Mouse (Mus musculus) intestine, embryonic 15.5 days (tissue): Measurements from ENCODE around the gene Phyhd1. TPM values are rescaled to one million over a fixed set of nuclear protein-coding genes. Genes with fewer than 3 reads are reported as not detected.
A peak's percentile ranks its signal among the peaks of the same experiment; 100 is the strongest.

Source experiments
- ATAC-seq: fragments of 200-750 bp; cut with Nextera tagmentation; 2 replicates; pipeline ENCODE4 v1.8.0; 2017; ENCODE audit warnings: moderate TSS enrichment, moderate library complexity
- H3K27ac ChIP-seq: fragments of 300-500 bp; sonication (generic); 2 replicates; pipeline ENCODE4 v1.5.1; 2015; ENCODE audit warnings: mild to moderate bottlenecking, inconsistent platforms
- H3K27me3 ChIP-seq: fragments of 300-500 bp; sonication (generic); replicated peaks from 2 replicates; pipeline ENCODE4 v1.6.1; 2015; ENCODE audit warnings: inconsistent platforms
- H3K36me3 ChIP-seq: fragments of 300-500 bp; sonication (generic); 2 replicates; pipeline ENCODE4 v1.6.1; 2015; ENCODE audit warnings: inconsistent platforms
- H3K4me1 ChIP-seq: fragments of 300-500 bp; sonication (generic); replicated peaks from 2 replicates; pipeline ENCODE4 v1.6.1; 2015; ENCODE audit warnings: inconsistent platforms
- H3K4me2 ChIP-seq: fragments of 300-500 bp; sonication (generic); replicated peaks from 2 replicates; pipeline ENCODE4 v1.6.1; 2015; ENCODE audit warnings: mild to moderate bottlenecking, inconsistent platforms
- H3K4me3 ChIP-seq: fragments of 300-500 bp; sonication (generic); replicated peaks from 2 replicates; pipeline ENCODE4 v1.5.1; 2015; ENCODE audit warnings: inconsistent platforms
- H3K9ac ChIP-seq: fragments of 300-500 bp; sonication (generic); 2 replicates; pipeline ENCODE4 v1.6.1; 2015; ENCODE audit warnings: inconsistent platforms
- H3K9me3 ChIP-seq: fragments of 300-500 bp; sonication (generic); 2 replicates; pipeline ENCODE4 v1.6.1; 2016; ENCODE audit warnings: inconsistent platforms
- WGBS: fragments of 180-500 bp; shearing (Covaris S2); methylation state at CpG from one replicate; pipeline ENCODE4 v1.1.7; 2015; 5-methylcytosine and 5-hydroxymethylcytosine counted together
- polyA plus RNA-seq: library from polyadenylated mRNA; unstranded; fragments of >200 nt; fragmentation: Nextera tagmentation; extraction: Ambion mirVana; gene quantifications from 2 replicates; pipeline ENCODE4 v1.2.1, GENCODE M21; 2015

Phyhd1 gene
- polyA plus RNA-seq, 1 experiment from 2014 or later, result 9.8 TPM

DNA sequence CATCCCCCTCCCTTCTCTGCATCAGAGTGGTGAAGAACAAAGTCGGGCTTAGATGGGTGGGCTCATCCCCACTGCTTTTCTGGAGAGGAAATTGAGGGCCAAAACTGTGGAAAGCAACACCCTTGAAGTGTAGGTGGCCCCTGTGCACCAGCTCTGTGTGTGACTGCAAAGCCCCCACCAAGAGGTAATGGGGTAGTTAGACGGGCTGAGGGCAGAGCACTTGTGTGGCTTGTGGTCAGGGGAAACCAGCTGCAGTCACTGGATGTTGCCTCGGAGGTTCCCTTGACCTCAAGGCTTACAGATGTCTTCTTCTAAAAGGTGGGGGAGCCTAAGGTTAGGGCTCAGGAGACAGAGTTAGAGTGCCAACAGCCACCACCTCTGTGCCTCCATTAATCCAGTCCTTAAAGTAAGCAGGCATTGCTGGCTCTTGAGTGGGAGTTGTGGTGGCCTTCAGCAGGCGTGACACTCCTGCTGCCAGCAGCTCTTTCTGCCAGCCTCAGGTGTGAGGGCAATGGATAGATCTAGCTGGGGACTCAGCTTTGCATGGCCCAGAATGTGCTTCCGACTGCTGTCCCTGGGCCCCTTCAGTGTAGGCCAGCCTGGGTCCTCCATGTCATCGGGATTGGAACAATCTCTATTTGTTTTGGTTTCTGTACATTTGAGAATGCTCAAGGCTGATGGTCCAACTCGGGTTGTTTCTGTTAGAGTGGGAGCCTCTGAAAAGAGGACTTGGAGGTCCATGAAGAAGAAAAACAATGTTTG is 8.1 kb upstream of the Phyhd1 start:
- H3K36me3 ChIP-seq, result peaks cover 40% of the 10 kb centered on the region
- H3K4me1 ChIP-seq, result 0 out of 2 replicates have a peak, but pooled peaks cover under 1% of the 10 kb centered on the region
- H3K4me2 ChIP-seq, result no peak overlapping the region
- ATAC-seq, result no peak
- no peak overlapping the region for H3K4me3 ChIP-seq
- no peaks in the 10 kb centered on the region for H3K9me3 ChIP-seq
- H3K9ac ChIP-seq, result no peak overlapping the region
- H3K27me3 ChIP-seq, result no peaks in the 10 kb centered on the region
- H3K27ac ChIP-seq, result no peak overlapping the region
- WGBS, result 80% methylated on average over 7 of the region's 7 CpGs

DNA sequence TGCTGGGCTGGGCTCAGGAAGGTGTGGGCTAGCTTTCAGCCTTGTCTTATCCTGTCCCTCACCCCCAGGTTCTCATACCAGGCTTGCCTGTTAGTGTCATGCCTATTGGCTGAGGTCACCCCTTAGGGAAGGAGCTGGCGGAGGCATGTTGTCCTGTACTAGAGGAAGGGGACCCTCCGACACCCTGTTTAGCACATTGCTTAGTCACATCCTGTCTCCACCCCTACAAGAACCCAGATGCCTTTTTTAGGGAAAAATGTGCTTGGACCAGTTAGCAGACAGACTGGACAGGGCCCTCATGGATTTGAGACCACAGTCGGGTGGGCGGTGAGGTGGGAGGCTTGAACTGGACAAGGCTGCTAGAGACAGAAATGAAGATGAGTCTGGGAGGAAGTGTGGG is 7.4 kb upstream of the Phyhd1 start:
- Histone ChIP-seq H3K4me1 (peaks cover 5% of the 10 kb centered on the region; the same call in 1 of the 2 replicates), H3K36me3 (peaks cover 46% of the 10 kb centered on the region), H3K27ac (no peak overlapping the region), H3K4me2 (no peak overlapping the region), H3K9ac (no peak overlapping the region), H3K4me3 (no peak overlapping the region), H3K9me3 (no peaks in the 10 kb centered on the region), H3K27me3 (no peaks in the 10 kb centered on the region)
- WGBS, result 74% methylated on average over 4 of the region's 4 CpGs
- ATAC-seq, result no peak

DNA sequence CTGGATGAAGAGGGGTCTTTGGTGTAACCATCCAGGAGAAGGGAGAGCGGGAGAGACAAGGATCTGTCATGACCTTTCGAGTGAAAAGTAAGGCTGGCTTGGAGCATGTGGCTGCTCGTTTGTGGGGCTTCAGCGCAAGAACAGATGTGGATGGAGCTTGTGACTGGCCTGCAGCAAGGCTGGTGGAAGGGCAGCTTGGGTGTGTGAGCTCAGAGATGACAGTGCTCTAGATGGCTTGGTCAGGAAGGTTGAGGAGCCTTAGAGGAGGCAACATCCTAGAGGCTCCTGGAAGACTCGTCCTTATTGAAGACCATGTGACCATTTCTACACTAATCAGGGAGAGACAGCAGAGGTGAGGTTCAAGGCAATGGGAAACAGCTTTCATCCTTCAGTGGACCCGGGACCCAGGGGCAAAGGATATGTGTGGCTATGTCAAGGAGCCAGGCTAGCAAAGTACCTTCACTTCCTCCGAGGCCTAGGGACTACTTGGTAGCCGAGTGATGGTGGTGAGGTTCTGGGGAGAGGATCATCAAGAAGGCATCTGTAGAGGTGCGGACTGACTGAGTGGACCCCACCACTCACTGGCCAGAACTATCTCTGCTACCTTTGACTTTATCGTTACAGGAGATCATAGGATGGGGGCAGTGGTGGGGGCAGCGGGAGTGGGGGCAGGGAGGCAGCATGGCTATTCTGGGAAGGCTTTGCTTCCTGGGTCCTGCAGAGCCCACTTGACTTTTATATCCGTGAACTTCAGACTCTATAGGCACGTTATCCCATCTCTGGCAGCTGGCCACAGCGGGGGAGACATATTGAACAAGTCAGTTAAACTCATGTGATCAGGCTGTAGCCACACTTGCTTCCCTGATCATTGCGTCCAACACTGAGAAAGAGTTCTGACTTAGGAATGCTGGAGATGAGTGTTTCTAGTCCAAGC is 6.6 kb upstream of the Phyhd1 start:
- Histone ChIP-seq H3K27me3 (no peaks in the 10 kb centered on the region), H3K4me1 (peaks cover 5% of the 10 kb centered on the region), H3K9ac (no peak overlapping the region), H3K4me2 (no peak overlapping the region), H3K9me3 (no peaks in the 10 kb centered on the region), H3K27ac (no peak overlapping the region), H3K36me3 (peaks cover 50% of the 10 kb centered on the region), H3K4me3 (no peak overlapping the region)
- ATAC-seq, result no peak
- WGBS, result 86% methylated on average over 15 of the region's 15 CpGs

DNA sequence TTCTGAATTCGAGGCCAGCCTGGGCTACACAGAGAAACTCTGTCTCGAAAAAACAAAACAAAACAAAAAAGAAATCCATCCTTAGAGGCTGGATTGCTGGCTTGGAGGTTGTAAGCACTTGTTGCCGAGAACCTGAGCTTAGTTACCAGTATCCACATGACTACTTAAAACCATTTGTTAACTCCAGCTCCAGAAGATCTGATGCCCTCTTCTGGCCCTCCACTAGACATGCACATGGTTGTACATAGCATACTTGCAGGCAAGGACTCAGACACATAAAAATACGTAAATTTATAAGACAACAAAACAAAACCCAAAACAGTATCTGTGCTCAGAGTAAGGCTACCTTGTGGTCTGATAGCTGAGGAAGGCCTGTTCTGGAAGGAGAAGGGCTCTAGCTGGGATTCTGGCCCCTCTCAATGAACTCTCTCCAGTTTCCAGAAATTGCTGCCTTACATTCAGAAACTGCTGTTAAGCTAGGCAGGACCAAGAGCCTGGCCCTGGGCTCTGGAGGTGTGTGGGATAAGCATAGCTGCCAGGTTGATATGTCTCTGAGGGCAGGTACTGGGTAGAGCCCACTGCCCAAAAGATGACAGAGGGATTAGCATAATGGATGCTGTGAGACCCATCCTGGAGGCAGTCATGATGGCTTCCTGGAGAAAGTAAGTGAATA is 4.8 kb upstream of the Phyhd1 start:
- 83% methylated on average over 4 of the region's 4 CpGs for WGBS
- Histone ChIP-seq H3K9me3 (no peaks in the 10 kb centered on the region), H3K36me3 (peaks cover 36% of the 10 kb centered on the region), H3K4me2 (no peak overlapping the region), H3K9ac (no peak overlapping the region), H3K4me3 (no peak overlapping the region), H3K27ac (no peak overlapping the region), H3K4me1 (peaks cover 23% of the 10 kb centered on the region), H3K27me3 (no peaks in the 10 kb centered on the region)
- ATAC-seq, result no peak

DNA sequence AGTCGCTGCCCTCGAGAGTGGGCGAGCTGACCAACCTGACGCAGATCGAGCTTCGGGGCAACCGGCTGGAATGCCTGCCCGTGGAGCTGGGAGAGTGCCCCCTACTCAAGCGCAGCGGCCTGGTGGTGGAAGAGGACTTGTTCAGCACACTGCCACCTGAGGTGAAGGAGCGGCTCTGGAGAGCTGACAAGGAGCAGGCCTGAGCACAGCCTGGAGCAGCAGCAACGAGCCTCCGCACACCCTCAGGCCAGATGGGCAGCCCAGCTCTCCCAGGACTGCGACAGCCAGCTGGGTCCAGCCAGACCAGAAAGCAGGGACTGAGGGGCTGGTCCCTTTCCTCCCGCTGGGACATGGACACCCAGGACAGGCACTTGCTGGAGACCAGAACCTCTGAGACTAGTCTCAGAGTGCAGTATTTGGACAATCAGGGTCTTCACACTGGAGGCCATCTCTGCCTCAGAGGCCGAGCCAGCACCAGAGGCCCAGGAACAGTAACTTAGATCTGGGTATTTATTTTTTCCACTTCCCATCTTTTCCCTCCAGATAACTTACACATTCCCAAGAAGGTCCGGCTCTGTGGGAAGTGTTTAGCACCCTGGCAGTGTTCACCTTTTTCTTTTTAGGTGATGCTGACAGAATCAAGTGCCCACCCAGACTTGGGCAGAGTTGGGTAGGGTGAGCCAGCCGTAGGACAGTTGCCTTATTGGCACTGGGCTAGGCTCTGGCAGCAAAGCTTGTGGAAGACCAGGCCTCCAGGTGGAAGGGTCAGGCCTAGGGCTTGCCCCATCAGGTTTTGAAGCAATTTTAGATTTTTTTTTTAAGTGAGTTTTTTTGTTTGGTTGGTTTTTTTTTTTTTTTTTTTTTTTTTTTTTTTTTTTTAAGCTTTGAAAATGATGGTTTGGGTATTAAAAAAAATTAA is 3.8 kb upstream of the Phyhd1 start:
- Histone ChIP-seq H3K27me3 (no peaks in the 10 kb centered on the region), H3K4me3 (no peak overlapping the region), H3K36me3 (peaks cover 26% of the 10 kb centered on the region), H3K27ac (no peak overlapping the region), H3K4me2 (no peak overlapping the region), H3K9ac (no peak overlapping the region), H3K9me3 (no peaks in the 10 kb centered on the region), H3K4me1 (peaks cover 33% of the 10 kb centered on the region)
- WGBS, result 90% methylated on average over 18 of the region's 18 CpGs
- no peak for ATAC-seq

DNA sequence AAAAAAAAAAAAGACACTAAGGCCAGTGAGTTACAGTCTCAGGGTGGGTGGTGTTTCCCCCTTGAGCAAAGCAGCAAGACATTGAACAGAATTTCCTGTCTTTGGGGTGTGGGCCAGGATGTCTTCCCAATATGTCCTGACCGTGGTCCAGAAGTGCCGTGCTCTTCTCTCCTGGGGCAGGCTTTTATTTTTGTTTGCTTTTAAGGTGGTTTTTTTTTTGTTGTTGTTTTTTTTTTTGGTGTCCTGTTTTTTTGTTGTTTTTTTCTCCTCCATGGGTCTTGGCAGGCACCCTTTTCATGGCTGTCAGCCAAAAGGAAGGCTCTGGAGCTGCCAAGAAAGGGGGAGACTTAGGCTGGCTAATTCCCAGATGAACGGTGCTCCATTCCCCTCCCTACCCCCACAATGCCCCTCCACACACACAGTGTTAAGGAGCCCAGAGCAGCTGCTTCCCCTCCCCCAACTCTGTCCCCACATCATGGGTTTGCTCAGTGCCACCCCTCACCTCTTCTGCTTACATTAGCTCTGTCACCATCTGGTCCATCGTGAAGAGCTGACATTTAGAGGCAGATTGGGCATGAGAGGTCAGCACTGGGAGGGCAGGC is 3.1 kb upstream of the Phyhd1 start:
- Histone ChIP-seq H3K4me2 (no peak overlapping the region), H3K9me3 (no peaks in the 10 kb centered on the region), H3K4me1 (peaks cover 33% of the 10 kb centered on the region), H3K27ac (0 out of 2 replicates have a peak overlapping the region, but pooled peaks have one; percentile 9), H3K36me3 (peaks cover 25% of the 10 kb centered on the region), H3K4me3 (no peak overlapping the region), H3K27me3 (no peaks in the 10 kb centered on the region), H3K9ac (no peak overlapping the region)
- no peak for ATAC-seq
- WGBS, result 57% methylated on average over 4 of the region's 4 CpGs

DNA sequence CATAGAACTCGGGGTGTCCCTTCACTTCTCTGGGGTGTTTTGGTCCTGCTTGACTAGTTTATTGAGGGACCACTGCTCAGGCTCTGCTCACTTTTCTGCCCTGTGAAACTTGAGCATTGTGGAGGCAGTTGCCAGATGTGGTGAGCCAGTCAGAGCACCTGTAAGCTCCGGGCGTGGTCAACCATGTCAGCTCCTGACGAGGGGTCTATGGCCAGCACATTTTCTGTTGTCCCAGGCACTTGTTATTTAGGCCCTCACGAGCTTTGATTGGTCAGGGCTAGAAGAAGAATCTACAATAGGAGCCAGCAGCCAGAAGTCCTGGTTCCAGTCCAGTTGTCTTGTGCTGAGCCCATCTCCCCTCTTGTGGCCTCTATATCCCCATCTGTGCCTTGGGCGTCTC is 2.2 kb upstream of the Phyhd1 start:
- H3K36me3 ChIP-seq, result peaks cover 24% of the 10 kb centered on the region
- no peak overlapping the region for H3K4me2 ChIP-seq
- H3K4me3 ChIP-seq, result no peak overlapping the region
- no peak overlapping the region for H3K27ac ChIP-seq
- no peak for ATAC-seq
- no peak overlapping the region for H3K9ac ChIP-seq
- H3K4me1 ChIP-seq, result peaks cover 33% of the 10 kb centered on the region
- WGBS, result 88% methylated on average over 6 of the region's 6 CpGs
- H3K9me3 ChIP-seq, result no peaks in the 10 kb centered on the region
- H3K27me3 ChIP-seq, result no peaks in the 10 kb centered on the region

DNA sequence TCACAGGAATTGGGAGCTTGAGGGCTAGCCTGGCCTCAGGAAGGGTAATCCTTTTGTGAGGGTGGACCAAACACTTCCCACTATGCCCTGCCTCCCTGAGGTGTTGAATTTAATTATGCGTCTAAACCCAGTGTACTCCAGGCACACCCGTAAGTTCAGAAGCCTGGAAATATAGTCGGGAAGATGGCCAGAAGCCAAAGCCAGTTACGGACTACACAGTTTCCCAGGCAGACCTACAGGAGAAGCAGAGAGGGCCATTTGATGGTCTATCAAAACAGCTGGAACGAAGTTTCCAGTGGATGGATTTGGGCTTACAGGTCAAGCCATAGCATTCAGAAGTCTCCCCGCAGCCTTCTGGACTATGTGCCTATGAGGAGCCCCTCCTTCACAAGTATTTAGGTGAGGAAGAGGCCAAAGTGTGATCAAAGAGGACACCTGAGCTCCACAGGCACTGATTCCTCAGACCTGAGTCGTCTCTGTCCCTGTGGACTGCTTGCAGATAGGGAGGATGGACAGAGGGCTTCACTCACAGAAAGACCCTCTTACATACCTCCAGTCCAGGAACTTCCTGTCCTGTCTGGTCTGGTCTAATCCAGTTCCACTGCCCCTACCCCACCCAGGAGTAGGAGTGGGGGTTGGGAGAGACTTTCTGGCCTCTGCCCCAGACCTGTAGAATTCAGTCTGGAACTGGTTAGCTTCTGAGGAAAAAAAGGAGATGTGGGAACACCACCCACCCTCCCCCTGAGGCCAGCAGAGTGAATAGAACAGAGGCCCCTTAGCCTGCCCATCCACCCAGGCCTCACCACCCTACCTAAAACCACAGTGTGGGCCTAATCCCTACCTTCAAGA is 1.1 kb upstream of the Phyhd1 start:
- H3K27ac ChIP-seq, result peak overlapping the region; percentile 91
- peaks cover 38% of the 10 kb centered on the region for H3K4me1 ChIP-seq
- no peak for ATAC-seq
- no peak overlapping the region for H3K4me2 ChIP-seq
- H3K4me3 ChIP-seq, result no peak overlapping the region
- H3K36me3 ChIP-seq, result peaks cover 19% of the 10 kb centered on the region
- H3K9ac ChIP-seq, result no peak overlapping the region
- H3K9me3 ChIP-seq, result no peaks in the 10 kb centered on the region
- H3K27me3 ChIP-seq, result no peaks in the 10 kb centered on the region
- WGBS, result 55% methylated on average over 7 of the region's 7 CpGs

DNA sequence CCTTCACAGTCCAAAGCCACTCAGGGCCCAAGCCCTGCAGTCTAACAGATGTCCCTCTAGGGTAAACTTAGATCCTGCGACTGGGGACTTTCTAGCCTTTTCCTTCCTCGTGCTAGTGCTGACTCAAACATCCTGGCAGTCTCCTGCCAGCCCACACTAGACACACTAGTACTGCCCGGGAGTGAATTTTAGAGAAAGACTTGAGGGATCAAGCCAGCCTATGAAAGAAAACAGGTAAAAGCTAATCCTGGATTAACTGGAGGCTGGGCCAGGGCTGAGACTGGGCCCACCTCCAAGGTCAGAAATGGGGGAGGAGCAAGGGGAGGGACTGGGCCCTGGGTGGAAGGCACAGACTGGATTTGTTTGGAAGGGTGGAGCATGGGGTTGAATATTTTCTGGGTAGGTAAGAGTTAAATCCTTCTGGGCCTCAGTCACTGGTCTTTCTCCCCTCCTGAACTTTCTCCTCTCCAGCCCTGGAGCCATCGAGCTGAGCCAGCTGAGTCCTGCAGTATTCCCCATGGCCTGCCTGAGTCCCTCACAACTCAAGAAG is 464 bp downstream of the Phyhd1 start:
- Histone ChIP-seq H3K27ac (peak overlapping the region; percentile 91), H3K4me1 (peaks cover 40% of the 10 kb centered on the region), H3K9me3 (no peaks in the 10 kb centered on the region), H3K36me3 (peaks cover 17% of the 10 kb centered on the region), H3K27me3 (no peaks in the 10 kb centered on the region), H3K4me3 (0 out of 2 replicates have a peak overlapping the region, but pooled peaks have one; percentile 12), H3K4me2 (peak overlapping the region; percentile 42), H3K9ac (peak overlapping the region; percentile 20)
- peak; percentile 81 for ATAC-seq
- WGBS, result 8% methylated on average over 4 of the region's 4 CpGs

DNA sequence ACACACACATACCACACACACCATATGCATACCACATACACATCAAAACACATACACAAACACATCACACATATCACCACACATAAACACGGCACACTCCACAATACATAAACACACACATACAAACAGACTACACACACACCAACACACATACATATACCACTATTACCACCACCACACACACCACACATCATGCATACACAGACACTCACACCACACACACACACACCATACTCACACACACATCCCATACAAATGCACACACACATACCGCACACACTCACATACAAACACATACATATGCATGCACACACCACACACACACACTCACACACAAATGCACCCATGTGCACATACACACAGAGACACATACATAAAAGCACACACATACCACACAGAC is 1.5 kb downstream of the Phyhd1 start:
- 86% methylated on average over 2 of the region's 2 CpGs for WGBS
- H3K36me3 ChIP-seq, result peaks cover 11% of the 10 kb centered on the region
- H3K9ac ChIP-seq, result no peak overlapping the region
- peaks cover 40% of the 10 kb centered on the region for H3K4me1 ChIP-seq
- no peak overlapping the region for H3K4me3 ChIP-seq
- H3K9me3 ChIP-seq, result no peaks in the 10 kb centered on the region
- no peak overlapping the region for H3K27ac ChIP-seq
- ATAC-seq, result no peak
- no peak overlapping the region; the same call in 1 of the 2 replicates for H3K4me2 ChIP-seq
- H3K27me3 ChIP-seq, result no peaks in the 10 kb centered on the region
